Mouse (Mus musculus) forebrain, postnatal 0 days (tissue): ENCODE results near the gene Gldn. TPM values are rescaled to one million over a fixed set of nuclear protein-coding genes. Genes with fewer than 3 reads are reported as not detected.

Experiments used
- ATAC-seq: fragments of 200-750 bp; cut with Nextera tagmentation; 2 replicates; pipeline ENCODE4 v1.8.0; 2017; ENCODE audit warnings: mild to moderate bottlenecking, moderate library complexity
- DNase-seq: peaks from one replicate; pipeline ENCODE4 v3.0.0-alpha.2; 2015
- H3K27ac ChIP-seq: fragments of 300-500 bp; sonication (generic); 2 replicates; pipeline ENCODE4 v1.5.1; 2014; ENCODE audit warnings: low read depth, mild to moderate bottlenecking, antibody characterized with exemption, low read length, moderate library complexity, mixed read lengths
- H3K27me3 ChIP-seq: fragments of 300-500 bp; sonication (generic); 2 replicates; pipeline ENCODE4 v1.6.1; 2014; ENCODE audit warnings: mild to moderate bottlenecking, low read length, mixed read lengths; ENCODE audit not compliant: insufficient read depth
- H3K36me3 ChIP-seq: fragments of 300-500 bp; sonication (generic); 2 replicates; pipeline ENCODE4 v1.6.1; 2014; ENCODE audit warnings: mild to moderate bottlenecking, moderate library complexity; ENCODE audit not compliant: insufficient read depth
- H3K4me1 ChIP-seq: fragments of 300-500 bp; sonication (generic); 2 replicates; pipeline ENCODE4 v1.6.1; 2014; ENCODE audit warnings: antibody characterized with exemption; ENCODE audit not compliant: insufficient read depth
- H3K4me2 ChIP-seq: fragments of 300-500 bp; sonication (generic); 2 replicates; pipeline ENCODE4 v1.6.1; 2014; ENCODE audit warnings: low read depth, mild to moderate bottlenecking, moderate library complexity
- H3K4me3 ChIP-seq: fragments of 300-500 bp; sonication (generic); 2 replicates; pipeline ENCODE4 v1.5.1; 2014; ENCODE audit warnings: low read depth, low read length, mixed read lengths
- H3K9ac ChIP-seq: fragments of 300-500 bp; sonication (generic); 2 replicates; pipeline ENCODE4 v1.6.1; 2014; ENCODE audit warnings: mild to moderate bottlenecking
- H3K9me3 ChIP-seq: fragments of 300-500 bp; sonication (generic); 2 replicates; pipeline ENCODE4 v1.6.1; 2016; ENCODE audit warnings: low read length
- CTCF ChIP-seq: sonication (generic); IDR thresholded peaks from 2 replicates; pipeline ENCODE4 v1.5.1; 2016; ENCODE audit warnings: antibody characterized with exemption, control low read depth, low read depth
- WGBS: fragments of 180-500 bp; shearing (Covaris S2); extraction: QIAGEN DNeasy Blood & Tissue Kit; methylation state at CpG from one replicate; pipeline ENCODE4 v1.1.7; 2014; 5-methylcytosine and 5-hydroxymethylcytosine counted together
- polyA plus RNA-seq: library from polyadenylated mRNA; unstranded; fragments of >200 nt; fragmentation: Nextera tagmentation; extraction: Ambion mirVana; gene quantifications from 2 replicates; pipeline ENCODE4 v1.2.1, GENCODE M21; 2015
- total RNA-seq: library from RNA; depleted of rRNA; stranded (reverse); fragments of >200 nt; gene quantifications from 2 replicates; pipeline ENCODE4 v1.2.3, GENCODE M21; 2014

The Gldn gene
- total and polyA plus RNA-seq, 2 experiments from 2014 or later, result 0.71 to 0.87 TPM

DNA sequence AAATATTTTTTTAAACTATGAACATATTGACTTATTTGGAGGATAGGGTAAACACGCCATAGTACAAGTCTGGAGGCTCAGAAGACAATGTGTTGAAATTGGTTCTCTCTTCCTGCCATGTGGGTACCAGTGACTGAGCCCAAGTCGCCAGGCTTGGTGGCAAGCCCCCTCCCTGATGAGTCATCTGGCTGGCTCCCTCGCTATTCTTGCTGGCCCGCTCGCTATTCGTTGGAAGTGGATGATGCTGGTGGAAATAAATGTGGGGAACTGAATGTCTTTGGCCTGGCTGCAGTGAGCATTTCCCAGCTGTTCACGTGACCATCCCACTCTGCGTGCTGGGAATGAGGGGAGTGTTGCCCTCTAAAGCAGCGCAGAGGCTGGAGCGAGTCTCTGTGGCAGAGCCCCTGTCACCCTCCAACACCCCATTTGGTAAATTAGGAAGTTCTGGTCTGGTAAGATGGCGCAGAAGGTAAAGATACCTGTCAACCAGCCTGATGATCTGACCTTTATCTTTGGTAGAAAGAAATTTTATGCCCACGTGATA is 7.2 kb upstream of the Gldn start:
- Histone ChIP-seq H3K27ac (no peak overlapping the region), H3K4me3 (no peak overlapping the region), H3K4me2 (no peak overlapping the region), H3K27me3 (no peaks in the 10 kb centered on the region), H3K4me1 (no peaks in the 10 kb centered on the region), H3K9ac (no peak overlapping the region), H3K9me3 (no peaks in the 10 kb centered on the region), H3K36me3 (no peaks in the 10 kb centered on the region)
- no peak for TF ChIP-seq CTCF
- 81% methylated on average over 12 of the region's 12 CpGs for WGBS
- ATAC-seq (no peak), DNase-seq (no peak)

DNA sequence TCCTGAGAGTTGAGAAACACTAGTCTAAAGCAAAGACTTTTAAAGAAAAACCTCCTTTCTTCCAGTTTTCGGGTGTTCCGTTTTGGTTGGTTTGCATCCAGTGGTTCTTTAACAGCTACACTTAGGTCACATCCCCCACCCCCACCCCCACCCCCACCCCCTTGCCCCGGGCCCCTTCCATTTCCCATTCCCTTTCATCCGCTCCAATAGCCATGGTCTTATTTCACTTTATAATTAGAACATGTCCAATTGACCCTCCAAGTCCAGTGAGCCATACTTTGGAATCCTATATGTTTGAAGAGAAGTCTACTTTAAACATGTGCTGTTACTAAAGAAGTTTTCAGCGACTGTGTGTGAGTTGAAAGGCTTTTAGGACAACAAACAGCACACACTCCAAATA is 1.5 kb downstream of the Gldn start:
- TF ChIP-seq CTCF, result no peak
- ATAC-seq (no peak), DNase-seq (no peak)
- Histone ChIP-seq H3K27ac (no peak overlapping the region), H3K9ac (no peak overlapping the region), H3K27me3 (peaks cover 10% of the 10 kb centered on the region; the same call in 1 of the 2 replicates), H3K9me3 (no peaks in the 10 kb centered on the region), H3K4me1 (no peaks in the 10 kb centered on the region), H3K36me3 (no peaks in the 10 kb centered on the region), H3K4me2 (no peak overlapping the region), H3K4me3 (no peak overlapping the region)
- WGBS, result 44% methylated on average over 5 of the region's 5 CpGs

DNA sequence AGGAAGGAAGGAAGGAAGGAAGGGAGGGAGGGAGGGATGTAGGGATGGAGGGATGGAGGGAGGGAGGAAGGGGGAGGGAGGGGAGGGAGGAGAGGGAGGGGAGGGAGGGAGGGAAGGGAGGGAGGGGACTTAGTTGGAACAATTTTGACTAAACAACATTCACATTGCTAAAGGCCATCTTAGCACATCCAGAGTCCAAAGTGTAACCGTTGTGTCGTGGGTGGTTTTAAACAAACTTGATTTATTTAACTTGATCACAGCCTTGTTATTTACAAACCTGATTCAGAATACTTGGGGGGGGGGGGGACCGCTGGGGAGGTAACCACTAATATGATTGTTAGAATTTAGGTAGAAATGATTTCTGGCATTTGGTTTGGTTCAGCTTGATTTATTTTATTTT is 13.1 kb downstream of the Gldn start:
- Histone ChIP-seq H3K4me2 (no peak overlapping the region), H3K27me3 (no peaks in the 10 kb centered on the region), H3K9ac (no peak overlapping the region), H3K9me3 (no peaks in the 10 kb centered on the region), H3K27ac (no peak overlapping the region), H3K4me1 (no peaks in the 10 kb centered on the region), H3K4me3 (no peak overlapping the region), H3K36me3 (no peaks in the 10 kb centered on the region)
- WGBS, result 93% methylated on average over 3 of the region's 3 CpGs
- DNase-seq (no peak), ATAC-seq (no peak)
- TF ChIP-seq CTCF, result no peak

DNA sequence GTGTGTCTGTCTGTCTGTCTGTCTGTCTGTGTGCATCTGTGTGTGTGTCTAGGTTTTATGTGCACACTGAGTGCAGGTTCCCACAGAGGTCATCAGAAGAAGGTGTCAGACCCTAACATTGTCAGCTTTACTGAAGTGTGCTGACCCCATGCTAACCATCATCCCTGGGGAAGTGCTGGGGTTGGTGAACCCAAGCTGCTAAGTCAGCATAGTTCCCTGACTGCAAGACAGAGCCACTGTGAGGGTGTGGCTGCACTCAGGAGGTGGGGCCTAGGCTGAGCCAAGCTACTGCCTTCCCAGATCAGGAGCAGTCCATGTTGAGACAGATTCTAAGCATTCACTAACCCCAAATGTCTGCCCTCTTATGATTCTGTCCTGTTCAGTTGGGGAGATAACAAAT is 13.5 kb downstream of the Gldn start:
- no peaks in the 10 kb centered on the region for H3K9me3 ChIP-seq
- H3K4me2 ChIP-seq, result no peak overlapping the region
- no peaks in the 10 kb centered on the region for H3K4me1 ChIP-seq
- no peaks in the 10 kb centered on the region for H3K27me3 ChIP-seq
- H3K27ac ChIP-seq, result no peak overlapping the region
- TF ChIP-seq CTCF, result no peak
- no peak overlapping the region for H3K9ac ChIP-seq
- H3K4me3 ChIP-seq, result no peak overlapping the region
- DNase-seq, result no peak
- H3K36me3 ChIP-seq, result no peaks in the 10 kb centered on the region
- ATAC-seq, result no peak

DNA sequence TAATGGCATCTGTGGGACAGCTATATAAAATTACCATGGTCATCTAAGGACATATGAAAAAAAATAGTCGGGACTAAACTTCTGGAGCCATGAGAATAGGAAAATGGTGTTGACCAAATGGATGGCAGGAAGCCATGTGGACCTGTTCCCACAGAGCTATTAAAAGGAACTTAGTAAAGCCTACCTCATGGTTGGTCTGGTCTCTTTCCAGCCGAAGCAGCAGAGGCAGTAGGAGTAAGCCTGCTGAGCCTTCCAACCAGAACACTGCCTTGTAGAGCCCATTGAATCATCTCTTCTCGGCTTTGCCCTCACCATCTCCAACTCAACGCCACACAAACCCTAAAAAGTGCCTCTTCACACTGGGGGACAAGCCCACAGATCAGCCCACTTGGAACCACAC is 15.0 kb downstream of the Gldn start:
- Histone ChIP-seq H3K36me3 (no peaks in the 10 kb centered on the region), H3K4me3 (no peak overlapping the region), H3K27ac (no peak overlapping the region), H3K4me1 (no peaks in the 10 kb centered on the region), H3K9ac (no peak overlapping the region), H3K9me3 (no peaks in the 10 kb centered on the region), H3K27me3 (no peaks in the 10 kb centered on the region), H3K4me2 (no peak overlapping the region)
- ATAC-seq, result no peak
- DNase-seq, result no peak
- 78% methylated on average over 4 of the region's 4 CpGs for WGBS
- no peak for TF ChIP-seq CTCF

DNA sequence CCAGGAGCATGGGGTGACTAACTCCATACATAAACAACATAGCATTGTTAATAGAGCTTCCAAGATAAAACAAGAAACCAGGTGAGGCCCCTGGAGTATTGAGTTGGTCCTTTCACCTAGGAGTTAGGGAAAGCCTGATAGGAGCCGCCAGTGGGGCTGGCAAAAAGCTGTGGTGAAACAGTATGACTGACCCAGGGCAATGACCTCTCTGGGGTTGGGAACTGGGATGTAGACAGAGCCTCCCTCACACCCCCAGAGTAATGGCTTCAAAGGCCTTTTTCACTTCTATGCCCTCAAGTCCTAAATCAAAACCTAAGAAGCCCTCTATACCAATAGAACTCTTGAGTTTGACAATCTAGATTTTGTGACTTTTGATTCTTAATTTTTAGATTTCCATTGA is 21.9 kb downstream of the Gldn start:
- WGBS, result 74% methylated on average over 1 of the region's 1 CpGs
- H3K4me1 ChIP-seq, result no peaks in the 10 kb centered on the region
- no peak overlapping the region for H3K27ac ChIP-seq
- H3K36me3 ChIP-seq, result no peaks in the 10 kb centered on the region
- no peak overlapping the region for H3K9ac ChIP-seq
- ATAC-seq, result no peak
- no peak overlapping the region for H3K4me3 ChIP-seq
- no peaks in the 10 kb centered on the region for H3K9me3 ChIP-seq
- TF ChIP-seq CTCF, result no peak
- DNase-seq, result no peak
- H3K4me2 ChIP-seq, result no peak overlapping the region
- no peaks in the 10 kb centered on the region for H3K27me3 ChIP-seq

DNA sequence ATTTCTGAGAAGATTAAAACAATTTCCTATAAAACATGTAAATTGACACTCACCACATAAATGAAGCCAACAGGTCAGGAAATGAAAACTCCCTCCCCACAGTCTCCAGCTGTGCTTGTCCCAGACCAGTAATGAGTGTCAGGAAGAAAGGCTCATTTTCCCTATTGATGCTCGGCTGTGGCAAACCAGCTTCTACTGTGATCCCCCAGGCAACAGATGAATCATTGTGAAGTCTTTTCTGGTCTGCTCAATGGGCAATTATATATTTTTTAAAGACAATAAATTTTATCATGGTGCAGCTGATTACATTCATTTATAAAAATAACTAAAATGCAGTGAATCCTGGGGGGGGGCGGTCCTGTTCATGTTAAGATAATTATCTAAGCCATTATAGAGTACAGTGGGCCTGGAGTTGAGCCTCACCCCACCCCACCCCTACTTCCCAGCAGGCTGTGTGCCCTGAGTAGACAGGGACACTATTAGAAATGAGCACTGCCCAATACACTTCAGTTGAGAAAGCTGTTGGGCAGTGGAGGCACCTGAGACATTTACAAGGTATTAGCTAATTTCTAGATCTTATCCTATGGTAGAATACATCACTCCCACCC is 22.6 kb downstream of the Gldn start:
- Histone ChIP-seq H3K36me3 (no peaks in the 10 kb centered on the region), H3K4me3 (no peak overlapping the region), H3K27ac (no peak overlapping the region), H3K9me3 (no peaks in the 10 kb centered on the region), H3K9ac (no peak overlapping the region), H3K27me3 (no peaks in the 10 kb centered on the region), H3K4me2 (no peak overlapping the region), H3K4me1 (no peaks in the 10 kb centered on the region)
- WGBS, result 24% methylated on average over 2 of the region's 2 CpGs
- no peak for TF ChIP-seq CTCF
- DNase-seq, result no peak
- peak; percentile 73; the same call in 1 of the 2 replicates for ATAC-seq
